Mouse (Mus musculus) CD4-positive, CD25-positive, alpha-beta regulatory T cell, adult 2 months (primary cell): ENCODE measurements around the gene Chac1.

Source experiments
- DNase-seq: peaks from one replicate; pipeline ENCODE4 v3.0.0-alpha.2; 2012; ENCODE audit warnings: low read depth, low spot score

Gene Chac1

DNA sequence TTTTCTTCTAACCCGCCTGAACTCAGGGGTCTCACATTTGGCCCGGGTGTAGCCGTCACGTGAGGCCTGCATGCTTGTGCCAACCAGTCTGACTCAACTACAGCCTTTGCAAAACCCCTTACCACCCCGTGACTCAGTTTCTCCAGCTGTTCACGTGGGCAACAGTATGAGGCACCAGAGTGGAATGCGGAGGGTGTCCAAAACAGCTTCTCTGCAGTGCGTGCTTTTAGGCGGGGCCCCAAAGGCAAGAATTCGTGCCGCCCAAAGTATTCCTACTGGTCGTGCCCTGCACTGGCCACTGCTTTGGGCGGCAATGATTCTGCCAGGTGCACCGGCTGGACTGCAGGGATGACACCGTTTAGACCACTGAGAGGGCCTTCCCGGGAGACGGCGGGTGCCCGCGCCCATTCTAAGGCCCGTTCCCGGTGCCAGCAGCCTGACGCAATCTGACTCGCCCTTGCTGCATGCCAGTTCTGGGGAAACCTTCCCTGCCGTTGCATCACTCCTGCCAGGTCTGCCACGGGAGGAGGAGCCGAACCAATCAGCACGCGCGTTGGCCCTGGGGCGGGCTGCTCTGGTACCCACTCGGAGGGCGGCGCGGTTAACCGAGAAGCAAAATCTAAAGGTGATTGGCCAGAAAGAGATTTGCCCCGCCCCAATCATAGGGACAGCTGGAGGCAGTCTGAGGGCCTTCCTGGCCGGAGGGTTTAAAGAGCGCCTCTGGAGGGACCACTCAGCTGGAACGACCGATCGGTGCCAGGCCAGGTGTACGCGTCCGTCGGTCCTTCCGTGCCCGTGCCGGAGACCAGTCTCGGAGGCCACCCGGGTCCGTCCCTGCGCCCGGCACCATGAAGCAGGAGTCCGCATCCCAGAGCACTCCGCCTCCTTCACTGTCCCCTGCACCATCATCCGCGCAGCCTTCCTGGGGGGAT, at the start of gene Chac1:
Gene Chac1 (plus strand): TSS at position 675 of the 932 bp plus-strand sequence.
- peak; percentile 71 for DNase-seq

DNA sequence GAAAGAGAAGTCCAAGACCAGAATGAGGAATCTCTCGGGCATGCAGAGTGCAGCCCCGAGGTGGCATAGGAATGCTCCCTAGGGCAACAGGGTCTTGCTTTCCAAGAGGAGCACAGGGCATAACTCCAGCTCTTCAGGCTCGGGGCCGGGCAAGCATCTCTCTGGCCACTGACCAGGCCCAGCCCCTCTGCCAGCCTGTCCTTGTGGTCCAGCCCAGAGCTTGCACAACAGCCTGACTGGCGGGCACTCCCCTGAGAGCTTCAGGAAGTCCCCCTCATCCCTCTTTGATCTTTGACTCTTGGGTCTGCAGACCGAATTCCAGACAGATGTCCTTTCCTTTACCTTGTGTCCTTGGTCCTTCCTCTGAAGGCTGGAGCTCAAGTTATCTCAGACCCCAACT, 48.2 kb upstream of the Chac1 start:
- DNase-seq = no peak

DNA sequence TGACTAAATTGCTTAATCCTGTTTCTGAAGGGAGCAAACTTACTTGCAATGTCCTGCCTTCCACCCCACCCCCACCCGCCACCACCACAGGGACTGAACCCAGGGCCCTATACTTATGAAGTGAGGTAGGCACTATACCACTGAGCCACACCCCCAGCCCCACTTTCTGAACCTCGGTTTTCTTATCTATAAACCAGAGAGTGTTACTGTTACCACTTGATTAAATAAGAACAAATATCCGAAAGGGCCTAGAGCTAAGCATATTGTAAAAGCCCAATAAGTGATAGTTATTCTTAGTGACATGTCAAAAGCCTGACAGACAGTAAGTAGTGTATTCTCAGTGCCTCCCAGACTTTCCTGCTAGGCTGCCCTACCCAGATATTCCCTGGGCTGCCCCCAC, 46.6 kb upstream of the Chac1 start:
- DNase-seq = no peak

DNA sequence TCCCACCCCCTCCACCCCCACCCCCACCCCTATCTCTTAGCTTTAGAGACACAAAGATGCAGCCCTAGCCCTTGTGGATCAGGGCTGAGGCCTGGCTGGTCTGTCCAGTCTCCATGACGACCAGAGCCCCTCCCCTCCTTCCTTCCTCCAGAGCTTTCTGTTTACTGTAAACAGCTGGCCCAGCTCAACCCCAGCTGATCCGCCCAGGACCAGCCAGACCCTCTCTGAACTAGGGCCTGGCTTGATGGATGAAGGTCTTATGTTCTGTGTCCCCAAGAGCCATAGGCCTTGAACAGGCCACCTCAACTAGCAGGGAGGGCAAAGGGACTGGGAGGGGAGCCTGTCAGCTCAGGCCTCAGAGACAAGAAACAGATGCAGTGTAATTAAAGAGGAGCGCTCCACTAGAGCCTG, 46.2 kb upstream of the Chac1 start:
- no peak for DNase-seq

- no peak for DNase-seq
These were observed 39.5 kb upstream of the Chac1 start for GRCm38 (mm10) chr2:119311544-119311943.

DNA sequence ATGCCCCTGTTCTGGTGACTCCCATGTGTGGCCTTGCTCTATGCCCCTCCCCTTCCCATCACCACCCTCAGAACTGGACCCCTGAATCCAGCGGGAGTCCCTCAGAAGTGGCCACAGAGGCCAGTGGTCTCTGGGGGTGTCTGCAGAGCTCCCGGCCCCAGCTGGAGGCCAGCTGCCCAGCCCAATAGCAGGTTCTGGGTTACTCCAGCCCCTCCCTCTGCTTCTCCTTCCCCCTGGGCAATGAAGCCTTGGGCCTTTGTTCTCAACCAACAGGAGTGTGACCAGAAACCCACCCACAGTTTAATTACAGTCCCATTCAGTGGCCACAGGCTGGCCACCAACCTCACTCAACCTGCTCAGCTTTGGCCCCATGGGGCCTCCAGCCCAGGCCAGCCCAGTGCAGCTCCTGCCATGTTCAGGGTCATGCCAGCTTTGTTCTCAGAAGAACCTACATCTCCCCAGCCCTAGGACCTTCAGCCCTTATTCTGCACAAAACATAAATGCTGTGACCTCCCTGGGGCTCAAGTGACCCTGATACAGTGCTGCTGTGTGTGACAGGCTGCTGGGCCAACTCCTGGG, 38.6 kb upstream of the Chac1 start:
- DNase-seq = no peak

DNA sequence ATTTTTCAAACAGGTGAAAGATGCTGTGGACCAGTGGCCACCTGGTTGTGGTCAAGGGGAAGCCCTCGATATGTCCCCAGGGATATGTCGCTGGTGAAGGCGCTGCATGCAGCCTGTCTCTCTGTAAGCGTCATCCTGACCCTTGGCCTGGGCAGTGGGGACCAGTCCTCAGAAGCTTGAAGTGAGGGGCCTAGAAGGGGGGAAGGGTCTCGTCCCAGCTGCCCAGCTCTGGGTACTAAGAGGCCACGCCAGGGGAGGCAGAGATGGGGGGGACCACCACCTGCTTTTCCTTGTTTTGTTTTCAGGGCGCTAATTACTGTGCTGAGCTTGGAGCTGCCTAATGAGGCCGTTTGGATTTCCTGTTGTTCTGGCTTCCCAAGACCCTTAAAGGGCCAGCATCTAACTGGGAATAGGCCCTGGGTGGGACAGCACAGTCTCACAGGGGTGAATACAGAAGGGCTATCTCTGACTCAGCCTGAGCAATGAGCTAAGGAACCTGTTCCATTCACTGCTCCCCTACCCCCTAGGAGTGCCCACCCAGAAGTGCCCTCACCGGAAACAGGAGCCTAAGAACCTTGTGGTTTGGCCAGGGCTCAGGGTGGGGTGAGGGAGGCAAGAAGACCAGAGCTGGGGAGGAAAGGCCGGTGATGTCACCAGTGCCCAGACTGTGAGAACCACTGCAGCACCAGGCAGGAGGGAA, 37.1 kb upstream of the Chac1 start:
- no peak for DNase-seq

GRCm38 (mm10) chr2:119314742-119315310, 36.2 kb upstream of the Chac1 start:
- DNase-seq = no peak

- DNase-seq = no peak
These were observed 32.9 kb upstream of the Chac1 start for GRCm38 (mm10) chr2:119318043-119318710.

DNA sequence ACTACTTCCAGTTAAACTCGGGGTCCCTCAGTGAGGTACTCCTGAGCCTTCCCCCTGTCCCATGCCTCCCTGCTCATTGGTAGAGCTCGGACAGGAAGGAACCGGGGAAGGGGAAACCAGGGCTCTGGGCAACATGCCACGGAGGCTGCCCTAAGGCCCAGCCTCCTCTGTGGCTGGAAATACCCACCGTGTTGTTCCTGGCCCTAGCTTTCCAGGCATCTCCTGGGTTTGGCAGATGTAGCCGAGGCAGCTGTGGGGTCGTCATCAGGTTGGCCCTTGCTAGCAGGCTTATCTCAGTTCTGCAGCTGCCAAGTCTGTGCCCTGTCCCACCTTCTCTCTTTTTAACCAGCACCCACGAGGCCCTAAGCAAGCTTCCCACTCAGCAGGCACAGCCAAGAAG, 30.5 kb upstream of the Chac1 start:
- no peak for DNase-seq

- DNase-seq = no peak
These were observed 29.1 kb upstream of the Chac1 start for GRCm38 (mm10) chr2:119321771-119322586.

DNA sequence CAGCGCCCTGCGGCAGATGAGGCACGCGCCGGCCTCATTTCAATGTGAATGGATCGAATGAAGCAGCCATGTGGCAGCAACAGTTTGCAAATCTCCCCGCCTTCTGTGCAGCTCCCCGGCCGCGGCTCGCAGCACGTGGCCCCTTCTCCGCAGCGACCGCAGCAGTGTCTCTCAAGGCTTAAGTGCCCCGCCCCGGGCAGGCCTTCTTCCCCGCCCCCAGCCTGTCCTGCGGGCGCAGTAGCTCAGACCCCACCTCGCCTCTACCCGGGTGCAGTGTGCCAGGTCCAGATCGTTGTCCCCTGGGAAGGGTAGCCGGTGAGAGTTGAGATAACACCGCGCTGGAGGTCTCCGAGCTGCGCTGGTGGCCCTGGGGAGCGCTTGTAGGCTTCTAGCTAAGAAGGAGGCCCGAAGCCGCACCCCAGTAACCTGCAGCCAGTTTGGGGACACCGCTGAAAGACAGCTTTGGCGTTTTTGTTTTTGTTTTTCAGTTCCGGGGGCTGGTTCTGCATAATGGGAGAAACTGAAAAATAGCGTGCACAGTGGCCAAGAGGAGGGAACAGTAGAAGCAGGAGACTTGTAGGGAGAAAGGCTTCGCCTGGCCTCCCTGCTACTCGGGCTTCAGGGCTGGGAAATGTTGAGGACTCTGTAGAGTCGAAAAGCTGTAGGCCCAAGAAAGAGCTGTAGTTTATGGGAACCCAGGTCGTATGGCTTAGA, 28.3 kb upstream of the Chac1 start:
- DNase-seq = peak; percentile 39

- DNase-seq = peak; percentile 40
These were observed 27.0 kb upstream of the Chac1 start for GRCm38 (mm10) chr2:119323866-119324575.

- peak; percentile 46 for DNase-seq
These were observed 26.3 kb upstream of the Chac1 start for GRCm38 (mm10) chr2:119324576-119325318.

DNA sequence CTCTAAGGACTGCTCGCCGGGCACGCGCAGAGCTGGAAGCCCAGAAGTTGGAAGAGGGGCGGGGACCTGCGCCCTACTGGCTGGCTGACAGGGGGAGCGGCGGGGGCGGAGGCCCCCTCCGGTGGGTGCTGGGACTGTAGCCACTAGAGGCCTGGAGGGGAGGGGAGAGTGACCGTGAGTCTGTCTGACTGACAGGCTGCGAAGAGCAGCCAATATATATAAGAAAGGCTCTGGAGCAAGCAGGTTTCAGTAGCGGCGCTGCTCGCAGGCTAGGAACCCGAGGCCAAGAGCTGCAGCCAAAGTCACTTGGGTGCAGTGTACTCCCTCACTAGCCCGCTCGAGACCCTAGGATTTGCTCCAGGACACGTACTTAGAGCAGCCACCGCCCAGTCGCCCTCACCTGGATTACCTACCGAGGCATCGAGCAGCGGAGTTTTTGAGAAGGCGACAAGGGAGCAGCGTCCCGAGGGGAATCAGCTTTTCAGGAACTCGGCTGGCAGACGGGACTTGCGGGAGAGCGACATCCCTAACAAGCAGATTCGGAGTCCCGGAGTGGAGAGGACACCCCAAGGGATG, 25.4 kb upstream of the Chac1 start, which contains the start of gene Dll4:
Gene Dll4 (plus strand): TSS at position 217 of the 576 bp plus-strand sequence.
- peak; percentile 48 for DNase-seq

- peak; percentile 20 for DNase-seq
These were observed 24.6 kb upstream of the Chac1 start for GRCm38 (mm10) chr2:119326161-119327101.

DNA sequence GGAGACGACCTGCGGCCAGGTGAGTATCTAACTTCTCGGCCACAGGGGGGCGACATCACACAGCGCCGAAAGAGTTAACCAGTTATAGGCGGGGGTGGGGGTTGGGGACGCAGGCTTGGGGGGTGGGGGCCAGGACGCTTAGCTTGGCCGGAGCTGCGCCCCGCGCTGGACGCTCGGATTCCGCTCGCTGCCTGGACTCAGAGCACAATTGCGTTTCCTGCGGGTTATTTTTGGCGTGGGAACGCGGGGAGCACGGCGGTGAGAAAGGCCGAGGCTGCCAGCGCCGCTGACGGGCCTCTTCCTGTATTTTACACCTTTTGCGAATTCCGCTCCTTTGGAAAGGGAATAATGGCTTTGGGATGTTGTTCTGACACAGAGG, 23.9 kb upstream of the Chac1 start:
- DNase-seq = peak; percentile 68
